ENCODE assay signal across 22 mouse cellular contexts in genomic region chr16:95384590-95385148, GRCm38 (mm10).
DNase-seq lines count a peak whose midpoint lies in the region; ATAC-seq and TF ChIP-seq lines count a peak whose summit lies in the region.
"Had no signal": no experiment of that assay in that cellular context is flagged by ENCODE, and none has a peak within 500 bp of the region (broad histone marks: within the 10 kb centered on the region; RNA-seq: fewer than 3 reads in every experiment).

No protein-coding gene starts in this region.

- H3K9ac ChIP-seq in heart, embryonic 12.5 days = no peak overlapping the region
- H3K9ac ChIP-seq in midbrain, embryonic 11.5 days (ENCODE audit: low read length) = no peak overlapping the region
- no peak overlapping the region for H3K9ac ChIP-seq in midbrain, embryonic 16.5 days (ENCODE audit: low read depth, low read length)
- no peak overlapping the region for H3K9ac ChIP-seq in heart, postnatal 0 days (replicated peaks; ENCODE audit: low read depth, low read length)
- H3K9ac ChIP-seq: forebrain, embryonic 13.5 days; hindbrain, embryonic 14.5 days; intestine, embryonic 15.5 days; kidney, embryonic 15.5 days; lung, embryonic 15.5 days; midbrain, embryonic 12.5 days; neural tube, embryonic 15.5 days had no signal

- intact Hi-C loops in heart, postnatal 36 days (cut with DNase I) = no loop called here
- intact Hi-C loops in left cerebral cortex, adult 2 months (cut with DNase I) = no loop called here

- H3K27me3 ChIP-seq in heart, embryonic 12.5 days (replicated peaks) = no peaks in the 10 kb centered on the region
- H3K27me3 ChIP-seq in midbrain, embryonic 11.5 days (ENCODE audit: control insufficient read depth, insufficient read depth, low read length) = no peaks in the 10 kb centered on the region
- no peaks in the 10 kb centered on the region for H3K27me3 ChIP-seq in midbrain, embryonic 16.5 days (ENCODE audit: control insufficient read depth, insufficient read depth, low read depth, low read length)
- H3K27me3 ChIP-seq in heart, postnatal 0 days (ENCODE audit: control insufficient read depth, insufficient read depth, low read length) = no peaks in the 10 kb centered on the region
- H3K27me3 ChIP-seq: forebrain, embryonic 13.5 days; intestine, embryonic 15.5 days; kidney, embryonic 15.5 days; lung, embryonic 15.5 days; midbrain, embryonic 12.5 days; neural tube, embryonic 15.5 days had no signal

- TF ChIP-seq EP300 in heart, postnatal 0 days (IDR thresholded peaks at IDR 0.05; ENCODE audit: low read depth) = no peak

- DNase-seq in heart, postnatal 36 days = no peak
- peak; percentile 28 for DNase-seq in midbrain, embryonic 11.5 days (ENCODE audit: low spot score, missing footprints)
- no peak for DNase-seq in heart, postnatal 0 days (ENCODE audit: low spot score)
- DNase-seq in layer of hippocampus, postnatal 10 days (ENCODE audit: low spot score in 2 of 2) = no peak
- no peak for DNase-seq in left cerebral cortex, adult 2 months (ENCODE audit: extremely low spot score in 1 of 2, low spot score in 2 of 2)
- DNase-seq in kidney, postnatal 14 days = no peak
- DNase-seq: cerebellum, adult 11 months; cerebellum, postnatal 36 days; thymus, adult 18-20 months had no signal

- H3K4me3 ChIP-seq in heart, embryonic 12.5 days = no peak overlapping the region
- H3K4me3 ChIP-seq in midbrain, embryonic 11.5 days (ENCODE audit: low read depth, low read length) = no peak overlapping the region
- no peak overlapping the region for H3K4me3 ChIP-seq in midbrain, embryonic 16.5 days (ENCODE audit: low read depth, low read length)
- H3K4me3 ChIP-seq in heart, postnatal 0 days (ENCODE audit: low read depth, low read length) = no peak overlapping the region
- no peak overlapping the region for H3K4me3 ChIP-seq in left cerebral cortex, adult 2 months
- H3K4me3 ChIP-seq: embryonic facial prominence, embryonic 10.5 days; forebrain, embryonic 13.5 days; intestine, embryonic 15.5 days; kidney, embryonic 15.5 days; limb, embryonic 10.5 days; lung, embryonic 15.5 days; midbrain, embryonic 12.5 days; myocyte; neural tube, embryonic 15.5 days had no signal

- peaks cover 6% of the 10 kb centered on the region; the same call in 1 of the 2 replicates for H3K9me3 ChIP-seq in heart, embryonic 12.5 days (replicated peaks)
- H3K9me3 ChIP-seq in midbrain, embryonic 11.5 days (ENCODE audit: control insufficient read depth, low read length) = no peaks in the 10 kb centered on the region
- no peaks in the 10 kb centered on the region for H3K9me3 ChIP-seq in midbrain, embryonic 16.5 days (replicated peaks; ENCODE audit: control insufficient read depth, low read length, poor library complexity, severe bottlenecking)
- H3K9me3 ChIP-seq in heart, postnatal 0 days (replicated peaks; ENCODE audit: control insufficient read depth, low read length) = no peaks in the 10 kb centered on the region
- H3K9me3 ChIP-seq: embryonic facial prominence, embryonic 10.5 days; forebrain, embryonic 13.5 days; intestine, embryonic 15.5 days; kidney, embryonic 15.5 days; limb, embryonic 10.5 days; lung, embryonic 15.5 days; midbrain, embryonic 12.5 days; neural tube, embryonic 15.5 days had no signal

- no peak for ATAC-seq in heart, embryonic 12.5 days (ENCODE audit: insufficient number of reproducible peaks, low FRiP score)
- ATAC-seq in midbrain, embryonic 11.5 days (ENCODE audit: low FRiP score) = no peak
- no peak for ATAC-seq in midbrain, embryonic 16.5 days
- ATAC-seq in heart, postnatal 0 days (ENCODE audit: insufficient read depth, low read depth) = peak; percentile 30; the same call in 1 of the 2 replicates
- ATAC-seq: forebrain, embryonic 13.5 days; intestine, embryonic 15.5 days had no signal

- H3K36me3 ChIP-seq in heart, embryonic 12.5 days = no peaks in the 10 kb centered on the region; the same call in 1 of the 2 replicates
- no peaks in the 10 kb centered on the region for H3K36me3 ChIP-seq in midbrain, embryonic 11.5 days (ENCODE audit: control insufficient read depth, insufficient read depth, low read length)
- no peaks in the 10 kb centered on the region for H3K36me3 ChIP-seq in midbrain, embryonic 16.5 days (ENCODE audit: control insufficient read depth, insufficient read depth, low read length)
- H3K36me3 ChIP-seq in heart, postnatal 0 days (replicated peaks; ENCODE audit: control insufficient read depth, insufficient read depth, low read length) = 0 out of 2 replicates have a peak, but pooled peaks cover 5% of the 10 kb centered on the region
- H3K36me3 ChIP-seq: embryonic facial prominence, embryonic 10.5 days; intestine, embryonic 15.5 days; kidney, embryonic 15.5 days; midbrain, embryonic 12.5 days; neural tube, embryonic 15.5 days had no signal

- no peak for TF ChIP-seq CTCF in heart, postnatal 0 days (IDR thresholded peaks at IDR 0.05; ENCODE audit: low read depth)
- no peak for TF ChIP-seq CTCF in left cerebral cortex, adult 2 months (IDR thresholded peaks at IDR 0.05)

- H3K4me2 ChIP-seq in heart, embryonic 12.5 days = no peak overlapping the region
- no peak overlapping the region for H3K4me2 ChIP-seq in midbrain, embryonic 11.5 days
- H3K4me2 ChIP-seq in midbrain, embryonic 16.5 days (ENCODE audit: low read length) = no peak overlapping the region
- no peak overlapping the region for H3K4me2 ChIP-seq in heart, postnatal 0 days (ENCODE audit: low read depth, low read length)
- H3K4me2 ChIP-seq: forebrain, embryonic 13.5 days; hindbrain, embryonic 14.5 days; intestine, embryonic 15.5 days; kidney, embryonic 15.5 days; liver, embryonic 11.5 days; lung, embryonic 15.5 days; midbrain, embryonic 12.5 days; neural tube, embryonic 15.5 days had no signal

- peak overlapping the region; percentile 46; the same call in 1 of the 2 replicates for H3K27ac ChIP-seq in heart, embryonic 12.5 days (ENCODE audit: poor library complexity, severe bottlenecking)
- no peak overlapping the region for H3K27ac ChIP-seq in midbrain, embryonic 11.5 days (ENCODE audit: low read depth, low read length)
- H3K27ac ChIP-seq in midbrain, embryonic 16.5 days (ENCODE audit: low read length) = no peak overlapping the region
- 0 out of 2 replicates have a peak overlapping the region, but pooled peaks have one; percentile 22 for H3K27ac ChIP-seq in heart, postnatal 0 days (ENCODE audit: low read depth)
- no peak overlapping the region for H3K27ac ChIP-seq in left cerebral cortex, adult 2 months
- H3K27ac ChIP-seq: embryonic facial prominence, embryonic 10.5 days; forebrain, embryonic 13.5 days; hindbrain, embryonic 14.5 days; intestine, embryonic 15.5 days; kidney, embryonic 15.5 days; limb, embryonic 10.5 days; lung, embryonic 15.5 days; midbrain, embryonic 12.5 days; neural tube, embryonic 15.5 days had no signal

- H3K4me1 ChIP-seq in heart, embryonic 12.5 days (replicated peaks) = peaks cover 46% of the 10 kb centered on the region
- no peaks in the 10 kb centered on the region for H3K4me1 ChIP-seq in midbrain, embryonic 11.5 days (ENCODE audit: control insufficient read depth, insufficient read depth, low read length)
- no peaks in the 10 kb centered on the region for H3K4me1 ChIP-seq in midbrain, embryonic 16.5 days (ENCODE audit: control insufficient read depth, insufficient read depth, low read length)
- peaks cover 21% of the 10 kb centered on the region for H3K4me1 ChIP-seq in heart, postnatal 0 days (ENCODE audit: control insufficient read depth, insufficient read depth)
- H3K4me1 ChIP-seq: embryonic facial prominence, embryonic 10.5 days; forebrain, embryonic 13.5 days; kidney, embryonic 15.5 days; limb, embryonic 10.5 days; lung, embryonic 15.5 days; midbrain, embryonic 12.5 days had no signal

- 85% methylated on average over 9 of the region's 9 CpGs for WGBS in heart, embryonic 12.5 days
- WGBS in midbrain, embryonic 11.5 days = 94% methylated on average over 9 of the region's 9 CpGs
- 93% methylated on average over 9 of the region's 9 CpGs for WGBS in midbrain, embryonic 16.5 days
- 76% methylated on average over 9 of the region's 9 CpGs for WGBS in heart, postnatal 0 days

Comparison
In these comparisons a context has a peak if more than half of its experiments do, and no peak if none do; other contexts are left out.
1. H3K27ac ChIP-seq: peak in heart, embryonic 12.5 days (single experiment) and heart, postnatal 0 days (single experiment); none in midbrain, embryonic 11.5 days (single experiment), midbrain, embryonic 16.5 days (single experiment) and left cerebral cortex, adult 2 months (single experiment).